Comparison of ENCODE assay signal across 9 mouse cellular contexts in genomic region chr5:33651017-33651416, GRCm38 (mm10). TPM values are rescaled to one million over a fixed set of nuclear protein-coding genes. Genes with fewer than 3 reads are reported as not detected.
DNase-seq lines count a peak whose midpoint lies in the region; ATAC-seq and TF ChIP-seq lines count a peak whose summit lies in the region.
"Had no signal": no experiment of that assay in that cellular context is flagged by ENCODE, and none has a peak within 500 bp of the region (broad histone marks: within the 10 kb centered on the region; RNA-seq: fewer than 3 reads in every experiment).

No protein-coding gene starts in this region.

- H3K9me3 ChIP-seq in lung, embryonic 15.5 days = no peaks in the 10 kb centered on the region
- H3K9me3 ChIP-seq in limb, embryonic 11.5 days (ENCODE audit: control insufficient read depth, low read length) = no peaks in the 10 kb centered on the region
- H3K9me3 ChIP-seq in neural tube, embryonic 14.5 days (ENCODE audit: control insufficient read depth, low read length) = no peaks in the 10 kb centered on the region

- H3K9ac ChIP-seq in lung, embryonic 15.5 days = peak overlapping the region; percentile 88
- peak overlapping the region; percentile 80 for H3K9ac ChIP-seq in limb, embryonic 11.5 days (ENCODE audit: low read length)
- H3K9ac ChIP-seq in neural tube, embryonic 14.5 days (replicated peaks; ENCODE audit: low read depth, low read length) = peak overlapping the region; percentile 76

- peaks cover 27% of the 10 kb centered on the region for H3K4me1 ChIP-seq in lung, embryonic 15.5 days
- peaks cover 4% of the 10 kb centered on the region; the same call in 1 of the 2 replicates for H3K4me1 ChIP-seq in embryonic fibroblast, embryonic 13.5 days (ENCODE audit: control insufficient read depth, insufficient read depth, low read length)
- H3K4me1 ChIP-seq in limb, embryonic 11.5 days (ENCODE audit: control insufficient read depth, insufficient read depth, low read length) = peaks cover 5% of the 10 kb centered on the region; the same call in 1 of the 2 replicates
- peaks cover 14% of the 10 kb centered on the region for H3K4me1 ChIP-seq in neural tube, embryonic 14.5 days (ENCODE audit: control insufficient read depth, insufficient read depth, low read length)

- peak overlapping the region; percentile 90 for H3K4me3 ChIP-seq in lung, embryonic 15.5 days
- H3K4me3 ChIP-seq in embryonic fibroblast, embryonic 13.5 days (ENCODE audit: insufficient read depth, low read length) = peak overlapping the region; percentile 86
- peak overlapping the region; percentile 81 for H3K4me3 ChIP-seq in limb, embryonic 11.5 days (ENCODE audit: low read depth, low read length)
- peak overlapping the region; percentile 72 for H3K4me3 ChIP-seq in neural tube, embryonic 14.5 days (ENCODE audit: low read depth, low read length)

- no peak for DNase-seq in lung, adult 18-20 months
- DNase-seq in limb, embryonic 11.5 days (ENCODE audit: low spot score) = no peak
- DNase-seq in yolk sac, embryonic 10.5 days (ENCODE audit: low spot score) = no peak
- no peak for DNase-seq in left cerebral cortex, adult 18-20 months (ENCODE audit: low spot score in 2 of 2)
- no peak for DNase-seq in adrenal gland, adult 8-10 months
- DNase-seq: lung, postnatal 4 days had no signal

- peak overlapping the region; percentile 57 for H3K4me2 ChIP-seq in lung, embryonic 15.5 days
- H3K4me2 ChIP-seq in limb, embryonic 11.5 days (ENCODE audit: low read depth, severe bottlenecking) = peak overlapping the region; percentile 79
- H3K4me2 ChIP-seq in neural tube, embryonic 14.5 days (ENCODE audit: low read depth, low read length) = peak overlapping the region; percentile 46

- peaks cover 61% of the 10 kb centered on the region for H3K36me3 ChIP-seq in lung, embryonic 15.5 days
- H3K36me3 ChIP-seq in limb, embryonic 11.5 days (ENCODE audit: control insufficient read depth, insufficient read depth, low read length) = peaks cover 25% of the 10 kb centered on the region
- H3K36me3 ChIP-seq in neural tube, embryonic 14.5 days (ENCODE audit: control insufficient read depth, insufficient read depth, low read length) = peaks cover 23% of the 10 kb centered on the region; the same call in 1 of the 2 replicates

- 2% methylated on average over 2 of the region's 2 CpGs for WGBS in lung, embryonic 15.5 days
- WGBS in limb, embryonic 11.5 days = 21% methylated on average over 2 of the region's 2 CpGs
- WGBS in neural tube, embryonic 14.5 days = 19% methylated on average over 2 of the region's 2 CpGs

- ATAC-seq in lung, embryonic 15.5 days (ENCODE audit: borderline replicate concordance, extremely low read depth, low FRiP score, low TSS enrichment) = no peak
- ATAC-seq in limb, embryonic 11.5 days (ENCODE audit: insufficient number of reproducible peaks, low FRiP score, low TSS enrichment, low read depth) = no peak
- no peak for ATAC-seq in neural tube, embryonic 14.5 days (ENCODE audit: low read depth)

- no peak for TF ChIP-seq CTCF in embryonic fibroblast, embryonic 13.5 days (IDR thresholded peaks at IDR 0.05; ENCODE audit: borderline replicate concordance, insufficient read depth, low read length)

- no peaks in the 10 kb centered on the region for H3K27me3 ChIP-seq in lung, embryonic 15.5 days
- no peaks in the 10 kb centered on the region for H3K27me3 ChIP-seq in limb, embryonic 11.5 days (ENCODE audit: control insufficient read depth, insufficient read depth, low read length)
- H3K27me3 ChIP-seq in neural tube, embryonic 14.5 days (ENCODE audit: control insufficient read depth, insufficient read depth, low read length) = no peaks in the 10 kb centered on the region

- no peak for TF ChIP-seq POLR2A in embryonic fibroblast, embryonic 13.5 days (IDR thresholded peaks at IDR 0.05; ENCODE audit: low read depth, low read length)

- peak overlapping the region; percentile 96; the same call in 1 of the 2 replicates for H3K27ac ChIP-seq in lung, embryonic 15.5 days
- peak overlapping the region; percentile 83; the same call in 1 of the 2 replicates for H3K27ac ChIP-seq in embryonic fibroblast, embryonic 13.5 days (ENCODE audit: insufficient read depth, low read length)
- no peak overlapping the region for H3K27ac ChIP-seq in limb, embryonic 11.5 days (replicated peaks; ENCODE audit: low read depth, low read length)
- peak overlapping the region; percentile 94 for H3K27ac ChIP-seq in neural tube, embryonic 14.5 days (ENCODE audit: low read depth, low read length)

RNA-seq across cellular contexts. Expression of gene Slbp, which starts 1.4 kb away (rescaled TPM):
- polyA plus RNA-seq in lung, embryonic 15.5 days (2015; fragmentation: Nextera tagmentation; extraction: Ambion mirVana) = 274 and 284 TPM in 2 replicates
- 60.2 and 67.7 TPM in 2 replicates for polyA plus RNA-seq in embryonic fibroblast, embryonic 13.5 days (2011; ENCODE audit: insufficient read length, low read depth, missing spikeins)
- polyA plus RNA-seq in limb, embryonic 11.5 days (2014; fragmentation: Nextera tagmentation; extraction: Ambion mirVana) = 336 and 338 TPM in 2 replicates
- polyA plus RNA-seq in neural tube, embryonic 14.5 days (2014; fragmentation: Nextera tagmentation; extraction: Ambion mirVana) = 116 and 118 TPM in 2 replicates
- total RNA-seq in left cerebral cortex, adult 18-20 months (2021) = 10 to 100 TPM; 26.1 to 28.3 TPM
- total RNA-seq in adrenal gland, adult 8-10 months (2022) = 10 to 100 TPM; 34.0 to 42.1 (median 38.5) TPM

RNA-seq across cellular contexts. Expression of gene Tacc3, which starts 6.9 kb away (rescaled TPM):
- 217 and 227 TPM in 2 replicates for polyA plus RNA-seq in lung, embryonic 15.5 days (2015; fragmentation: Nextera tagmentation; extraction: Ambion mirVana)
- polyA plus RNA-seq in embryonic fibroblast, embryonic 13.5 days (2011; ENCODE audit: insufficient read length, low read depth, missing spikeins) = 62.0 and 75.1 TPM in 2 replicates
- polyA plus RNA-seq in limb, embryonic 11.5 days (2014; fragmentation: Nextera tagmentation; extraction: Ambion mirVana) = 316 and 328 TPM in 2 replicates
- polyA plus RNA-seq in neural tube, embryonic 14.5 days (2014; fragmentation: Nextera tagmentation; extraction: Ambion mirVana) = 18.7 and 26.3 TPM in 2 replicates
- 1 to 10 TPM; 4.2 to 6.5 TPM for total RNA-seq in left cerebral cortex, adult 18-20 months (2021)
- 1 to 10 TPM; 3.5 to 9.6 (median 6.7) TPM for total RNA-seq in adrenal gland, adult 8-10 months (2022)

RNA-seq across cellular contexts. Expression of gene Tmem129, which starts 7.2 kb away (rescaled TPM):
- polyA plus RNA-seq in lung, embryonic 15.5 days (2015; fragmentation: Nextera tagmentation; extraction: Ambion mirVana) = 37.3 and 39.7 TPM in 2 replicates
- polyA plus RNA-seq in embryonic fibroblast, embryonic 13.5 days (2011; ENCODE audit: insufficient read length, low read depth, missing spikeins) = 22.8 and 28.1 TPM in 2 replicates
- 41.7 and 43.4 TPM in 2 replicates for polyA plus RNA-seq in limb, embryonic 11.5 days (2014; fragmentation: Nextera tagmentation; extraction: Ambion mirVana)
- polyA plus RNA-seq in neural tube, embryonic 14.5 days (2014; fragmentation: Nextera tagmentation; extraction: Ambion mirVana) = 27.4 and 27.6 TPM in 2 replicates
- 10 to 100 TPM; 26.8 to 28.0 TPM for total RNA-seq in left cerebral cortex, adult 18-20 months (2021)
- 10 to 100 TPM; 28.6 to 37.7 (median 33.2) TPM for total RNA-seq in adrenal gland, adult 8-10 months (2022)

RNA-seq across cellular contexts. Expression of gene Gm9903, which starts 21.3 kb away (rescaled TPM):
- 0.33 and 0.37 TPM in 2 replicates for polyA plus RNA-seq in lung, embryonic 15.5 days (2015; fragmentation: Nextera tagmentation; extraction: Ambion mirVana)
- 1.3 and 1.4 TPM in 2 replicates for polyA plus RNA-seq in embryonic fibroblast, embryonic 13.5 days (2011; ENCODE audit: insufficient read length, low read depth, missing spikeins)
- 0.21 and 0.45 TPM in 2 replicates for polyA plus RNA-seq in limb, embryonic 11.5 days (2014; fragmentation: Nextera tagmentation; extraction: Ambion mirVana)
- 0.60 and 0.89 TPM in 2 replicates for polyA plus RNA-seq in neural tube, embryonic 14.5 days (2014; fragmentation: Nextera tagmentation; extraction: Ambion mirVana)
- 1 to 10 TPM in 1 of 2 experiments, under 1 TPM in 1; 0.67 to 1.1 TPM for total RNA-seq in left cerebral cortex, adult 18-20 months (2021)
- total RNA-seq in adrenal gland, adult 8-10 months (2022) = 1 to 10 TPM in 1 of 4 experiments, under 1 TPM in 3; 0.14 to 1.0 (median 0.62) TPM

RNA-seq across cellular contexts. Expression of gene Fam53a, which starts 21.6 kb away (rescaled TPM):
- 55.2 and 56.9 TPM in 2 replicates for polyA plus RNA-seq in lung, embryonic 15.5 days (2015; fragmentation: Nextera tagmentation; extraction: Ambion mirVana)
- polyA plus RNA-seq in embryonic fibroblast, embryonic 13.5 days (2011; ENCODE audit: insufficient read length, low read depth, missing spikeins) = 24.3 and 26.9 TPM in 2 replicates
- polyA plus RNA-seq in limb, embryonic 11.5 days (2014; fragmentation: Nextera tagmentation; extraction: Ambion mirVana) = 74.5 and 74.8 TPM in 2 replicates
- 26.8 and 35.0 TPM in 2 replicates for polyA plus RNA-seq in neural tube, embryonic 14.5 days (2014; fragmentation: Nextera tagmentation; extraction: Ambion mirVana)
- 10 to 100 TPM; 21.8 to 24.2 TPM for total RNA-seq in left cerebral cortex, adult 18-20 months (2021)
- total RNA-seq in adrenal gland, adult 8-10 months (2022) = 10 to 100 TPM; 28.1 to 40.8 (median 34.8) TPM
